Mouse (Mus musculus) bone marrow, adult 2 months (tissue): ENCODE measurements around the gene Col6a5. TPM values are rescaled to one million over a fixed set of nuclear protein-coding genes. Genes with fewer than 3 reads are reported as not detected.
"Not testable (repeated sequence)": the region's sequence is repeated elsewhere in the genome, so short reads cannot be mapped to it uniquely, and the experiment has no call there.

Experiments
- H3K27ac ChIP-seq: fragments of 200-500 bp; 2 replicates; pipeline ENCODE4 v1.5.1; 2012; ENCODE audit warnings: low read depth, mild to moderate bottlenecking, control low read depth, inconsistent platforms, low read length; ENCODE audit not compliant: control insufficient read depth, poor library complexity, insufficient read depth
- H3K4me1 ChIP-seq: fragments of 200-500 bp; 2 replicates; pipeline ENCODE4 v1.6.1; 2011; ENCODE audit warnings: low read length; ENCODE audit not compliant: control insufficient read depth, insufficient read depth
- H3K4me3 ChIP-seq: fragments of 200-500 bp; replicated peaks from 2 replicates; pipeline ENCODE3; 2011; ENCODE audit warnings: mild to moderate bottlenecking, low read depth, low read length, control low read depth; ENCODE audit not compliant: control insufficient read depth
- CTCF ChIP-seq: fragments of 200-500 bp; IDR thresholded peaks from 2 replicates; pipeline ENCODE4 v1.5.1; 2011; ENCODE audit warnings: low read length, control low read depth; ENCODE audit not compliant: control insufficient read depth, insufficient read depth
- POLR2A ChIP-seq: fragments of 200-500 bp; IDR thresholded peaks from 2 replicates; pipeline ENCODE4 v1.6.1; 2011; ENCODE audit warnings: low read depth, mild to moderate bottlenecking, control low read depth, low read length, borderline replicate concordance; ENCODE audit not compliant: control insufficient read depth
- WGBS: fragments of 180-500 bp; shearing (Covaris S2); methylation state at CpG from one replicate; pipeline ENCODE4 v1.1.7; 2018; 5-methylcytosine and 5-hydroxymethylcytosine counted together
- polyA plus RNA-seq: library from polyadenylated mRNA; stranded (reverse); fragments of >200 nt; gene quantifications from 2 replicates; pipeline ENCODE4 v1.2.4, GENCODE M21; 2011; ENCODE audit warnings: low replicate concordance; ENCODE audit not compliant: missing spikeins, insufficient read depth, insufficient read length

Gene Col6a5
- polyA plus RNA-seq, 1 experiment: not detected

DNA sequence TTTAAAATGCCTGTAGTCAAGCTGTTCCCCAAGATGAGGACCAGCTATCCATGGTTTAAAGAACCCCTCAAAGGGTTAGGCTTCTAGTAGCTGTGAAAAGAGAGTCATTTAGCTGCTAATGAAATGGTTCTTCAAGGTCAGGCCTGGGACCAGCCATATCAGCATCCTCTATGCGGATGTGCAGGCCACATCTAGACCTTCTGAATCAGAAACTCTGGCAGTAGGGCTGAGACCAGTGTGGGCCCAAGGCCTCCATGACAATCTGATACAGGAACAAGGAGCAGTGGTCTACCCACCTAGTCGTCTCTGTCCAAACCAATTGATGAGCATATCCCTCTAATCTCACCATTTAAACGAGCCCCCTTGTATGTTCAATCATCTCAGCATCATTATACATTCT lies 109.4 kb downstream of the Col6a5 start:
- no peak for TF ChIP-seq CTCF
- TF ChIP-seq POLR2A: no peak
- no peak overlapping the region for H3K4me3 ChIP-seq
- WGBS: 69% methylated on average over 3 of the region's 3 CpGs

DNA sequence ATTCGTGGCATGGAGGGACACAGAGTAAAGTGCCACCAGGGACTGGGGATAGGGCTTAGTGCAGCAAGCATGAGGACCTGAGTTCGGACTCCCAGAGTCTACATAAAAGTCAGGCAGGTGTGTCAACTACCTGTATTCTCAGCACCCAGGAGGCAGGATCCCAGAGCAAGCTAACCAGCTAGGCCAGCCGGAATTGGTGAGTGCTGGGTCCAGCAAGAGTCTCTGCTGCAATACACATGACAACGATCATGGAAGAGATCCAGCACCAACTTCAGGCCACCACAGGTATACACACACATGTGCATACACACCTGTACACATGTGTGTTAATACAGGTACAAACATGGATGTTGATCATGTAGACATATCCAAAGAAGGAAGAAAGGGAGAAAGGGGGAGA lies 112.0 kb downstream of the Col6a5 start:
- WGBS: 68% methylated on average over 4 of the region's 4 CpGs
- no peak overlapping the region for H3K27ac ChIP-seq
- H3K4me1 ChIP-seq: no peaks in the 10 kb centered on the region
- TF ChIP-seq POLR2A (no peak), CTCF (no peak)
- H3K4me3 ChIP-seq: no peak overlapping the region

More for the DNA sequence above, 109.4 kb downstream of the Col6a5 start:
- H3K4me1 ChIP-seq: no peaks in the 10 kb centered on the region
- H3K27ac ChIP-seq: no peak overlapping the region

DNA sequence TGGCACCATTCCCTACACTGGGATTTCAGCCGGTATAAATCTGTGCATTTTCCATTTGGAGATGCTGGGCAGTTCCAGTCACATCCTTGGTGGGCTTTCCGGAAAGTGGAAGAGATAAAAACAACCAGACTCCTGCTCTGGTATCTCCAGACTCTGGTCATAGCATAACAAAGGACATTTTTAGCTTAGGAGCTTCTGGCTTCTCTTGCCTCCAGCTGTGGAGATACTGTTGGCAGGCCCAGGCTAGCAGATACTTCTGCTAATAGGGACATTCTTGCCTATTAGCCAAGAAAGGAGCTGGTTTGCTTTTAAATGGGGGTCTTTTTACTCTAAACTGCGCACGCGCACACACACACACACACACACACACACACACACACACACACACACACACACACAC lies 113.2 kb downstream of the Col6a5 start:
- no peak overlapping the region for H3K27ac ChIP-seq
- H3K4me3 ChIP-seq: no peak overlapping the region
- TF ChIP-seq CTCF (no peak), POLR2A (no peak)
- no peaks in the 10 kb centered on the region for H3K4me1 ChIP-seq
- WGBS: 82% methylated on average over 5 of the region's 5 CpGs

DNA sequence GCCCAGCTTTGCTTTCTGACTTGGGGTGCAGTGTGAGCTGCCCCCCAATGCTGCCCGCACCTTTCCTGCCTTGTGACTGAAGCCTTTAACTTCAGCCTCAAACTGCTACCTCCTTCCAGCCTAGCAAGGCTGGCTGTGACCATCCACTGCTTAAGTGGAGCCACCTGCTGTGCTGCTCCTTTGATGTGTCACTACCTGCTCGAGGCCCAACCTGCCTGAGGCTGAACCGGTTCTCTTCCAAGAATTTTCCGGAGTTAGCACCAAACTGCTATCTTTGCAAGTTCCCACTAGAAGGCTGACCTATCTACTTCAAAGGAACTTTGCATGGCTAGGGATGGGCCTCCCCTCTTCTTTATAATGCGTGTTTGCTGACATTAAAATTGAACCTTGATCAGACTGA lies 119.1 kb downstream of the Col6a5 start:
- H3K4me1 ChIP-seq, H3K4me3 ChIP-seq, H3K27ac ChIP-seq: not testable (repeated sequence)
- WGBS: 43% methylated on average over 5 of the region's 5 CpGs

DNA sequence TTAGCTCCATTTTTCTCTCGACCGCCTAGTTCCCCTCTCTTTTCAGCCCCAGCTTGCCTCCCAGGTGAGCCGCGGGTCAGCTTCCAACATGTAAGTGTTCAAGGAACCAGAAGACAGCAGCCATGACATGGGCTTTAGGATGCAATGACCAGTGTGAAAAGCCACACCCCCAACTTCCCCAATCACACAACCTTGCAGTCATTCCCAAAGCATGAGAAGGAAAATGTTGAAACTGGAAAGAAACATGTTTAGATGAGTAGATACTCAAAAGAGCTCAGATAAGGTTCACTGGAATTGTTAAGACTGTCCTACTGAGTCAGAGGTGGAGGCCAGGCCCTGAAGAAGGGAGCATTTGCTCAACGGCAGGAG lies 121.3 kb downstream of the Col6a5 start:
- WGBS: 86% methylated on average over 5 of the region's 5 CpGs
- Histone ChIP-seq H3K4me1 (no peaks in the 10 kb centered on the region), H3K4me3 (no peak overlapping the region), H3K27ac (no peak overlapping the region)
- TF ChIP-seq CTCF (no peak), POLR2A (no peak)

DNA sequence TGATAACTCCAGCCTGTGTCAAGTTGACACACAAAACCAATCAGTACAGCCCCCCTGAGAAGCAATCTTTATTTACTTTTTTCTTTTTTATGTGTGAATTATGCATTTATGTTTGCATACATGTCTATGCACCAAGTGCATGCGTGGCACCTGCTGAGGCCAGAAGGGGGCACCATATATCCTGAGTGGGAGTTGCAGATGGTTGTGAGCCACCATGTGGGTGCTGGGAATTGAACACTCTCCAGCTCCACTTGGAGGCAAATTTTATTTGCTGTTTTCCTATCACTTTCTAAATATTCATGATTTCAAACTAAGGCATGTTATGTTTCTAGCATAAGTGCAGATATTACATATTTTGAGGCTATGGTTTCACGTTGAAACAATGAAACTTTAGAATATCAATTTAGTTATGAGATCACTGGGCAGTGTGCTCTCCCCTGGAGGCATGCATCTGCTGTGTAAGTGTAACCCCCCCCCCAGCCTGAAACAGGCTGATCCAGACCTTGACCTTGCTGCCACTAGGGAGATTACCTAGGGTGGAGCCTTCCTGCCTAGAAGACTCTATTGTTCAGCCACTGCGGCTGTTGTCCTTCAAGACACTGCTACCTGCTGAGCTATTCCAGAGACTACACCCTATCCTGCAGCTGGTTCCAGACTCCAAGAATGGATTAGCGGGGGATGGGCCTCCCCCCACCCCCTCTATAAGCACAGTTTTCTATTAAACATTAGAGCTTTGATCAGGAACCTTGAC lies 121.9 kb downstream of the Col6a5 start:
- H3K4me3 ChIP-seq: no peak overlapping the region
- 81% methylated on average over 4 of the region's 4 CpGs for WGBS
- no peak overlapping the region for H3K27ac ChIP-seq
- no peaks in the 10 kb centered on the region for H3K4me1 ChIP-seq
- TF ChIP-seq POLR2A: no peak
- no peak for TF ChIP-seq CTCF

DNA sequence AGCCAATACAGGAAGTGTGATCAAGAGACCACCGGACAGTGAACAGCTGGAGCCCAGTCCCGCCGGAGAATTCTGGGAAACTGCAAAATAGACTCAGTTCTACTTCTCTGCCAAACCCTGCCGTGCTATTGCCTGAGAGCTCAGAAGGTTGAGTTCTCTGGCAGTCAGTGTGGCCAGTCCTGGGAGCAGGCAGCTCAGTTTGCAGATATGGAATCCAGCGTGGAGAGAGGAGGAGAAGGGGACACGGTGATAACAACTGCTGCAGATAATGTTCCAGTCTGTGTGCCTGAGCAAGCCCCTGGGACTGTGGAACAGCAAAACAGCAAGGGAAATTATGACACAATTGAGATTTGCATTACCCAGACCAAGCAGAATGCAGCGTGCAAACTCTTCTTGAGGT lies 124.9 kb downstream of the Col6a5 start:
- H3K27ac ChIP-seq: no peak overlapping the region
- no peaks in the 10 kb centered on the region for H3K4me1 ChIP-seq
- WGBS: 78% methylated on average over 7 of the region's 7 CpGs
- H3K4me3 ChIP-seq: no peak overlapping the region
- TF ChIP-seq CTCF (no peak), POLR2A (no peak)

DNA sequence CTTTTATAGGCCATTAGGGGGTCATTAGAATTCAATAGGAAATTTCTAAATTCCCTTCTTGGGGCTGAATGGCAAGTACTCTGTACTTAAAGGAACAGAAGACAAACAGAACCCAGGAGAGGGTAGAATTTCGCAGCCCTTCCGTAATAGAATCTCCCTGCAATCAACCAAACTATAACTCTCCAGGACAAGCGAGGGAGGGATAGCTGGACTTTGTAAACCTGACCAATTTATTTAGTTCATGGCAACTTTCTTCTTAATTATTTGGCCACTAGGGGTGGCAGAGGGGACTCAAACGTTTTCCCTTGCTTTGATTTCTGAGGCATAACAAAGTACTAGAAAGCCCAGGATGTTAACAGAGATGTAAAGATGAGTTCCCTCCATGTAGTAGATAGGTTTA lies 125.6 kb downstream of the Col6a5 start:
- Histone ChIP-seq H3K4me3 (no peak overlapping the region), H3K27ac (no peak overlapping the region), H3K4me1 (no peaks in the 10 kb centered on the region)
- WGBS: 51% methylated on average over 4 of the region's 4 CpGs
- no peak for TF ChIP-seq CTCF
- TF ChIP-seq POLR2A: no peak

DNA sequence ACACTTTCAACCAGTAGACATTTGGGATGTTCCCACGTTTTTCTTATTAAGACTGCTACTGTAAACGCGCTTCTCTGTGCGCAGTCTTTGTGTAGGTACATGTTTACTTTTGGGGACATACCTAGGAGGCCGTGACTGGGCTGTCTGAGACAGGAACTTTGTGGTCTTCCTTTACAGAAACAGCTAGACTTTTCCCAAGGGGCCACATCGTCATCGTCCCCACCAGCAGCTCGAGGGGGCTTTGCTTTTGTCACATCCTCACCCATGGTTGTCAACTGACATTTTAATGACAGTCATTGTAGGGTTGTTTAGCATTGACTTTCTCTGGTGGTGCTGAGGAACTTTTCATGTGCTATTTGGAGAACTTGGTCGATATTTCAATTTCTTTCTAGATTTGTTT lies 129.2 kb downstream of the Col6a5 start:
- Histone ChIP-seq H3K4me1 (no peaks in the 10 kb centered on the region; the same call in 1 of the 2 replicates), H3K27ac (no peak overlapping the region), H3K4me3 (no peak overlapping the region)
- TF ChIP-seq POLR2A (no peak), CTCF (no peak)
- 65% methylated on average over 9 of the region's 9 CpGs for WGBS
